Mouse (Mus musculus) forebrain, embryonic 16.5 days (tissue): Measurements from ENCODE around the gene Jak2. TPM values are rescaled to one million over a fixed set of nuclear protein-coding genes. Genes with fewer than 3 reads are reported as not detected.
A peak's percentile ranks its signal among the peaks of the same experiment; 100 is the strongest.

Experiments
- ATAC-seq: fragments of 200-750 bp; cut with Nextera tagmentation; 2 replicates; pipeline ENCODE4 v1.8.0; 2017; ENCODE audit warnings: mild to moderate bottlenecking, moderate library complexity
- H3K27ac ChIP-seq: fragments of 300-500 bp; sonication (generic); 2 replicates; pipeline ENCODE4 v1.5.1; 2014; ENCODE audit warnings: low read length, control low read depth
- H3K27me3 ChIP-seq: fragments of 300-500 bp; sonication (generic); replicated peaks from 2 replicates; pipeline ENCODE4 v1.6.1; 2014; ENCODE audit warnings: low read length; ENCODE audit not compliant: control insufficient read depth, insufficient read depth
- H3K36me3 ChIP-seq: fragments of 300-500 bp; sonication (generic); 2 replicates; pipeline ENCODE4 v1.6.1; 2014; ENCODE audit not compliant: control insufficient read depth, insufficient read depth
- H3K4me1 ChIP-seq: fragments of 300-500 bp; sonication (generic); replicated peaks from 2 replicates; pipeline ENCODE4 v1.6.1; 2014; ENCODE audit warnings: low read length; ENCODE audit not compliant: control insufficient read depth, insufficient read depth
- H3K4me2 ChIP-seq: fragments of 300-500 bp; sonication (generic); 2 replicates; pipeline ENCODE4 v1.6.1; 2014; ENCODE audit warnings: mild to moderate bottlenecking, low read length, control low read depth
- H3K4me3 ChIP-seq: fragments of 300-500 bp; sonication (generic); replicated peaks from 2 replicates; pipeline ENCODE4 v1.5.1; 2014; ENCODE audit warnings: mild to moderate bottlenecking, low read length, control low read depth
- H3K9ac ChIP-seq: fragments of 300-500 bp; sonication (generic); replicated peaks from 2 replicates; pipeline ENCODE4 v1.6.1; 2014; ENCODE audit warnings: low read depth, low read length, control low read depth
- H3K9me3 ChIP-seq: fragments of 300-500 bp; sonication (generic); 2 replicates; pipeline ENCODE4 v1.6.1; 2016; ENCODE audit warnings: low read length; ENCODE audit not compliant: control insufficient read depth
- WGBS: fragments of 180-500 bp; shearing (Covaris S2); extraction: QIAGEN DNeasy Blood & Tissue Kit; methylation state at CpG from one replicate; pipeline ENCODE4 v1.1.7; 2014; 5-methylcytosine and 5-hydroxymethylcytosine counted together
- polyA plus RNA-seq: library from polyadenylated mRNA; unstranded; fragments of >200 nt; fragmentation: Nextera tagmentation; extraction: Ambion mirVana; gene quantifications from 2 replicates; pipeline ENCODE4 v1.2.1, GENCODE M21; 2015

Gene Jak2
- polyA plus RNA-seq, 1 experiment from 2014 or later, result 18.2 TPM

DNA sequence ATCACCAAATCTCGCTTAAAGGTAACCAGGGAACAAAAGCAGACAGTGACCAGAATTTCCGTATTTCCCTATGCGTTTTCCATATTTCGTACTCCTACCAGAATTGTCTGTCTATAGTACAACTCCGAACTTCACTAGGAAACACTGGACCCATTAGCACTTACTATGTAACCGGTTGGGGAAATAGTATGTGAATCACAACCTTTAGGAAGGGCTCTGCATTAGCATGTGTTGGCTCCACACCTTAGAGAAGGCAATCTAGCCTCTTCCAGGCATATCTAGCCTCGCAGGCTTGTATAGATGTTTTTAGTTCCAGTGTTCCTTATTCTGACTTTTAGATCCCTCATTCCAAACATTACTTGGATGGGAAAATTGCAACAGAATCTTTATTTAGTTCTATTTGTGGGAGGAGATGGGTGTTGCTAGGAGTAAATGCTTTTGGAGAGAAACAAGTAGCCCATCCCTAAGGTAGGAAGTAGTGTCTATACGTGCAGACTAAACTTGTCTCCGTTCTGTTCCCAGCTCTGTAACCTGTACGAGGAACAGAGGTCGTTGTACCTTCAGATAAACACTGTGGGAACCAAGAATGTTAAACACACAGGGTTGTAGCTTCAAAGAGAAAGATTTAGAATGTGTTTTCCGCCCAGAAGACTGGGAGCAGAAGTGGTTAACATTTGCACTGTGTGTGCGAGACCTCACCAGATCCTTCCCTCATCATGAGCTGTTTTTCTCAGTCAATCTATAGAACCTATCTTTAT is 110.7 kb downstream of the Jak2 start:
- ATAC-seq, result peak; percentile 37
- Histone ChIP-seq H3K4me2 (peak overlapping the region; percentile 65), H3K9me3 (no peaks in the 10 kb centered on the region), H3K27ac (peak overlapping the region; percentile 58), H3K27me3 (no peaks in the 10 kb centered on the region), H3K4me1 (peaks cover 21% of the 10 kb centered on the region), H3K9ac (peak overlapping the region; percentile 86), H3K36me3 (no peaks in the 10 kb centered on the region), H3K4me3 (peak overlapping the region; percentile 88)
- whole genome bisulfite sequencing, result 50% methylated on average over 13 of the region's 13 CpGs

Other genes with a start within 250 kb of the Jak2 start
- gene Ak3, start 203.9 kb upstream of the Jak2 start, polyA plus RNA-seq, result 68.9 and 83.1 TPM in 2 replicates
- 35.3 and 40.4 TPM in 2 replicates for gene Rcl1, start 150.5 kb upstream of the Jak2 start, polyA plus RNA-seq
- gene Insl6, start 73.5 kb downstream of the Jak2 start, polyA plus RNA-seq, result 1.2 and 1.4 TPM in 2 replicates
- 2.8 and 3.9 TPM in 2 replicates for gene Rln1, start 82.8 kb downstream of the Jak2 start, polyA plus RNA-seq
- 101 and 111 TPM in 2 replicates for gene Plgrkt, start 115.6 kb downstream of the Jak2 start, polyA plus RNA-seq
- gene Cd274, start 115.6 kb downstream of the Jak2 start, polyA plus RNA-seq, result 1.1 and 1.3 TPM in 2 replicates
- not detected in 2 replicates for gene Pdcd1lg2, start 159.1 kb downstream of the Jak2 start, polyA plus RNA-seq